Mouse (Mus musculus) forebrain, embryonic 15.5 days (tissue): ENCODE measurements around the gene Nr2e3. TPM values are rescaled to one million over a fixed set of nuclear protein-coding genes. Genes with fewer than 3 reads are reported as not detected.

Experiments used
- ATAC-seq: fragments of 200-750 bp; cut with Nextera tagmentation; replicated peaks from 2 replicates; pipeline ENCODE4 v1.8.0; 2017; ENCODE audit warnings: mild to moderate bottlenecking, moderate TSS enrichment, moderate library complexity
- H3K27ac ChIP-seq: fragments of 300-500 bp; sonication (generic); replicated peaks from 2 replicates; pipeline ENCODE4 v1.5.1; 2015; ENCODE audit warnings: mild to moderate bottlenecking, inconsistent platforms
- H3K27me3 ChIP-seq: fragments of 300-500 bp; sonication (generic); 2 replicates; pipeline ENCODE4 v1.6.1; 2015; ENCODE audit warnings: inconsistent platforms
- H3K36me3 ChIP-seq: fragments of 300-500 bp; sonication (generic); 2 replicates; pipeline ENCODE4 v1.6.1; 2015; ENCODE audit warnings: mild to moderate bottlenecking, inconsistent platforms
- H3K4me1 ChIP-seq: fragments of 300-500 bp; sonication (generic); 2 replicates; pipeline ENCODE4 v1.6.1; 2015; ENCODE audit warnings: inconsistent platforms
- H3K4me2 ChIP-seq: fragments of 300-500 bp; sonication (generic); replicated peaks from 2 replicates; pipeline ENCODE4 v1.6.1; 2015; ENCODE audit warnings: mild to moderate bottlenecking, inconsistent platforms
- H3K4me3 ChIP-seq: fragments of 300-500 bp; sonication (generic); 2 replicates; pipeline ENCODE4 v1.5.1; 2015; ENCODE audit warnings: mild to moderate bottlenecking, inconsistent platforms
- H3K9ac ChIP-seq: fragments of 300-500 bp; sonication (generic); replicated peaks from 2 replicates; pipeline ENCODE4 v1.6.1; 2015; ENCODE audit warnings: mild to moderate bottlenecking, inconsistent platforms
- H3K9me3 ChIP-seq: fragments of 300-500 bp; sonication (generic); 2 replicates; pipeline ENCODE4 v1.6.1; 2016; ENCODE audit warnings: inconsistent platforms
- WGBS: fragments of 180-500 bp; shearing (Covaris S2); methylation state at CpG from one replicate; pipeline ENCODE4 v1.1.7; 2015; ENCODE audit warnings: mixed read lengths; 5-methylcytosine and 5-hydroxymethylcytosine counted together
- polyA plus RNA-seq: library from polyadenylated mRNA; unstranded; fragments of >200 nt; fragmentation: Nextera tagmentation; extraction: Ambion mirVana; gene quantifications from 2 replicates; pipeline ENCODE4 v1.2.1, GENCODE M21; 2015

The Nr2e3 gene
- polyA plus RNA-seq, 1 experiment from 2014 or later = not detected

- 98% methylated on average over 1 of the region's 1 CpGs for WGBS
- H3K4me2 ChIP-seq = no peak overlapping the region
- H3K9me3 ChIP-seq = no peaks in the 10 kb centered on the region
- no peak overlapping the region for H3K4me3 ChIP-seq
- peaks cover 19% of the 10 kb centered on the region; the same call in 1 of the 2 replicates for H3K36me3 ChIP-seq
- H3K9ac ChIP-seq = no peak overlapping the region
- H3K4me1 ChIP-seq = no peaks in the 10 kb centered on the region
- no peak for ATAC-seq
- no peaks in the 10 kb centered on the region for H3K27me3 ChIP-seq
- H3K27ac ChIP-seq = no peak overlapping the region
These were observed 45.7 kb downstream of the Nr2e3 start for GRCm38 (mm10) chr9:59914761-59915160.

- WGBS = 84% methylated on average over 1 of the region's 1 CpGs
- H3K36me3 ChIP-seq = peaks cover 27% of the 10 kb centered on the region
- H3K27ac ChIP-seq = no peak overlapping the region
- H3K9me3 ChIP-seq = no peaks in the 10 kb centered on the region
- H3K9ac ChIP-seq = no peak overlapping the region
- no peak for ATAC-seq
- H3K27me3 ChIP-seq = no peaks in the 10 kb centered on the region
- no peaks in the 10 kb centered on the region for H3K4me1 ChIP-seq
- no peak overlapping the region for H3K4me2 ChIP-seq
- H3K4me3 ChIP-seq = no peak overlapping the region
These were observed 57.1 kb downstream of the Nr2e3 start for GRCm38 (mm10) chr9:59903382-59903781.

Other genes starting within 250 kb of the Nr2e3 start
- gene Senp8, start 209.9 kb downstream of the Nr2e3 start, polyA plus RNA-seq = 10.1 and 11.1 TPM in 2 replicates
- 22.7 and 25.5 TPM in 2 replicates for gene Myo9a, start 209.8 kb downstream of the Nr2e3 start, polyA plus RNA-seq